Mouse (Mus musculus) cerebellum, adult 18-20 months (tissue): ENCODE data around the gene Upp1.

Source experiments
- DNase-seq, 2 experiments: peaks; one replicate each; pipeline ENCODE4 v3.0.0; 2021

Gene Upp1

GRCm38 (mm10) chr11:9167331-9167730, 49.4 kb downstream of the Upp1 start:
- no peak for DNase-seq

GRCm38 (mm10) chr11:9181477-9181876, 63.6 kb downstream of the Upp1 start:
- no peak for DNase-seq
